Mouse (Mus musculus) ES-E14 (cell line): ENCODE results near the gene Xylt1.

Experiments
- CHD2 ChIP-seq: IDR thresholded peaks from 2 replicates; pipeline ENCODE4 v1.6.1; 2014; ENCODE audit warnings: mild to moderate bottlenecking, low read depth, low read length, inconsistent platforms
- HCFC1 ChIP-seq: IDR thresholded peaks from 2 replicates; pipeline ENCODE4 v1.6.1; 2012; ENCODE audit warnings: low read length, inconsistent platforms, borderline replicate concordance; ENCODE audit not compliant: insufficient read depth
- MAFK ChIP-seq: IDR thresholded peaks from 2 replicates; pipeline ENCODE4 v1.6.1; 2014; ENCODE audit warnings: mild to moderate bottlenecking, low read depth, low read length, inconsistent platforms; ENCODE audit not compliant: insufficient read depth
- ZNF384 ChIP-seq: IDR thresholded peaks from 2 replicates; pipeline ENCODE4 v1.6.1; 2012; ENCODE audit warnings: low read depth, low read length, inconsistent platforms

- no peak for TF ChIP-seq HCFC1
- no peak for TF ChIP-seq MAFK
- TF ChIP-seq CHD2, result no peak
- no peak for TF ChIP-seq ZNF384
Observed at GRCm38 (mm10) chr7:117573170-117573569, 192.4 kb downstream of the Xylt1 start.
